Mouse (Mus musculus) MEL (cell line): ENCODE data around the gene Phf1. TPM values are rescaled to one million over a fixed set of nuclear protein-coding genes. Genes with fewer than 3 reads are reported as not detected.

ENCODE experiments used
- DNase-seq: peaks from one replicate; pipeline ENCODE4 v3.0.0; 2011; ENCODE audit warnings: low read depth, low spot score
- H3K27ac ChIP-seq: 2 replicates; pipeline ENCODE4 v1.5.1; 2012; ENCODE audit warnings: low read depth, mild to moderate bottlenecking, control low read depth, low read length, moderate library complexity; ENCODE audit not compliant: control insufficient read depth
- H3K27me3 ChIP-seq, 2 experiments: fragments of 150-350 bp in 1 of 2; sonication (generic) in 1 of 2; 2 replicates each; pipeline ENCODE4 v1.6.1; 2012; ENCODE audit warnings: low read length in 2 of 2, mild to moderate bottlenecking in 2 of 2, improper control_type of control experiment in 1 of 2, moderate library complexity in 1 of 2; ENCODE audit not compliant: insufficient read depth in 2 of 2, control insufficient read depth in 1 of 2
- H3K36me3 ChIP-seq, 2 experiments: 2 replicates each; pipeline ENCODE4 v1.6.1; 2012 to 2014; ENCODE audit warnings: low read length in 2 of 2, improper control_type of control experiment in 1 of 2, inconsistent platforms in 1 of 2, mild to moderate bottlenecking in 1 of 2; ENCODE audit not compliant: insufficient read depth in 2 of 2, control insufficient read depth in 1 of 2
- H3K4me1 ChIP-seq, 2 experiments: fragments of 150-350 bp in 1 of 2; sonication (generic) in 1 of 2; 2 replicates each; pipeline ENCODE4 v1.6.1; 2012; ENCODE audit warnings: low read length in 2 of 2, improper control_type of control experiment in 1 of 2, mild to moderate bottlenecking in 1 of 2; ENCODE audit not compliant: insufficient read depth in 2 of 2, control insufficient read depth in 1 of 2
- H3K4me3 ChIP-seq, 2 experiments: fragments of 150-350 bp in 1 of 2; sonication (generic) in 1 of 2; 2 replicates each; pipeline ENCODE4 v1.5.1; 2012; ENCODE audit warnings: low read depth in 2 of 2, low read length in 2 of 2, mild to moderate bottlenecking in 2 of 2, moderate library complexity in 2 of 2, control low read depth in 1 of 2, improper control_type of control experiment in 1 of 2; ENCODE audit not compliant: control insufficient read depth in 1 of 2, insufficient read depth in 1 of 2
- H3K79me2 ChIP-seq: 2 replicates; pipeline ENCODE4 v1.6.1; 2012; ENCODE audit warnings: mild to moderate bottlenecking, low read length, moderate library complexity; ENCODE audit not compliant: control insufficient read depth, poor library complexity, insufficient read depth
- H3K9ac ChIP-seq: 2 replicates; pipeline ENCODE4 v1.6.1; 2012; ENCODE audit warnings: low read depth, mild to moderate bottlenecking, control low read depth, low read length, moderate library complexity; ENCODE audit not compliant: control insufficient read depth, poor library complexity, severe bottlenecking
- H3K9me3 ChIP-seq: fragments of 150-350 bp; sonication (generic); replicated peaks from 2 replicates; pipeline ENCODE4 v1.6.1; 2012; ENCODE audit warnings: mild to moderate bottlenecking, low read length, improper control_type of control experiment, moderate library complexity; ENCODE audit not compliant: insufficient read depth
- CTCF ChIP-seq, 3 experiments: IDR thresholded peaks in 2 of 3; conservative IDR thresholded peaks in 1 of 3; 2 replicates each; pipeline ENCODE4 v1.5.1; 2011 to 2012; ENCODE audit warnings: low read length in 3 of 3, low read depth in 2 of 3, mild to moderate bottlenecking in 2 of 3, improper control_type of control experiment in 1 of 3, inconsistent platforms in 1 of 3, mixed read lengths in 1 of 3, moderate library complexity in 1 of 3; ENCODE audit not compliant: control insufficient read depth in 1 of 3, insufficient read depth in 1 of 3, poor library complexity in 1 of 3, severe bottlenecking in 1 of 3
- E2F4 ChIP-seq: IDR thresholded peaks from 2 replicates; pipeline ENCODE4 v1.6.1; 2011; ENCODE audit warnings: low read depth, low read length, improper control_type of control experiment, borderline replicate concordance
- ELF1 ChIP-seq: IDR thresholded peaks from 2 replicates; pipeline ENCODE4 v1.6.1; 2014; ENCODE audit warnings: low read depth, mild to moderate bottlenecking, inconsistent platforms, low read length, improper control_type of control experiment, moderate library complexity
- EP300 ChIP-seq, 2 experiments: IDR thresholded peaks; 2 replicates each; pipeline ENCODE4 v1.6.1; 2011; ENCODE audit warnings: improper control_type of control experiment in 2 of 2, low read length in 2 of 2, low read depth in 1 of 2, mild to moderate bottlenecking in 1 of 2
- ETS1 ChIP-seq: IDR thresholded peaks from 2 replicates; pipeline ENCODE4 v1.6.1; 2012; ENCODE audit warnings: low read depth, mild to moderate bottlenecking, inconsistent platforms, low read length, improper control_type of control experiment, moderate library complexity
- GATA1 ChIP-seq: IDR thresholded peaks from 2 replicates; pipeline ENCODE4 v1.6.1; 2011; ENCODE audit warnings: low read depth, low read length, improper control_type of control experiment
- HCFC1 ChIP-seq: IDR thresholded peaks from 2 replicates; pipeline ENCODE4 v1.6.1; 2012; ENCODE audit warnings: low read depth, mild to moderate bottlenecking, inconsistent platforms, low read length, improper control_type of control experiment, moderate library complexity
- KAT2A ChIP-seq: conservative IDR thresholded peaks from 2 replicates; pipeline ENCODE4 v1.6.1; 2012; ENCODE audit warnings: low read depth, low read length, improper control_type of control experiment, inconsistent platforms
- MAFK ChIP-seq: IDR thresholded peaks from 2 replicates; pipeline ENCODE4 v1.6.1; 2011; ENCODE audit warnings: low read depth, mild to moderate bottlenecking, low read length, improper control_type of control experiment, borderline replicate concordance
- MAX ChIP-seq: IDR thresholded peaks from 2 replicates; pipeline ENCODE4 v1.6.1; 2011; ENCODE audit warnings: low read length, improper control_type of control experiment
- MAZ ChIP-seq: IDR thresholded peaks from 2 replicates; pipeline ENCODE4 v1.6.1; 2012; ENCODE audit warnings: low read depth, mild to moderate bottlenecking, inconsistent platforms, low read length, improper control_type of control experiment
- MXI1 ChIP-seq: IDR thresholded peaks from 2 replicates; pipeline ENCODE4 v1.6.1; 2011; ENCODE audit warnings: mild to moderate bottlenecking, low read depth, low read length, improper control_type of control experiment
- MYC ChIP-seq: IDR thresholded peaks from 2 replicates; pipeline ENCODE4 v1.6.1; 2011; ENCODE audit warnings: low read depth, mild to moderate bottlenecking, low read length, improper control_type of control experiment, moderate library complexity
- NELFE ChIP-seq: IDR thresholded peaks from 2 replicates; pipeline ENCODE4 v1.6.1; 2011; ENCODE audit warnings: low read depth, low read length, improper control_type of control experiment
- NRF1 ChIP-seq: IDR thresholded peaks from 2 replicates; pipeline ENCODE4 v1.6.1; 2014; ENCODE audit warnings: low read depth, mild to moderate bottlenecking, inconsistent platforms, low read length, improper control_type of control experiment, moderate library complexity; ENCODE audit not compliant: poor library complexity, insufficient read depth, severe bottlenecking
- POLR2A ChIP-seq, 2 experiments: IDR thresholded peaks; 2 replicates each; pipeline ENCODE4 v1.6.1; 2011 to 2012; ENCODE audit warnings: low read length in 2 of 2, mild to moderate bottlenecking in 2 of 2, control low read depth in 1 of 2, improper control_type of control experiment in 1 of 2, low read depth in 1 of 2, moderate library complexity in 1 of 2; ENCODE audit not compliant: control insufficient read depth in 1 of 2, insufficient read depth in 1 of 2, poor library complexity in 1 of 2
- POLR2AphosphoS2 ChIP-seq: IDR thresholded peaks from 2 replicates; pipeline ENCODE4 v1.6.1; 2011; ENCODE audit warnings: low read length, improper control_type of control experiment
- POLR2AphosphoS5 ChIP-seq: IDR thresholded peaks from 2 replicates; pipeline ENCODE4 v1.6.1; 2012; ENCODE audit warnings: low read depth, borderline replicate concordance, mild to moderate bottlenecking, inconsistent platforms, low read length, moderate library complexity, mixed read lengths
- TAL1 ChIP-seq: IDR thresholded peaks from 2 replicates; pipeline ENCODE4 v1.6.1; 2012; ENCODE audit warnings: mild to moderate bottlenecking, inconsistent platforms, low read length, moderate library complexity, mixed read lengths
- TBP ChIP-seq: IDR thresholded peaks from 2 replicates; pipeline ENCODE4 v1.8.0; 2011; ENCODE audit warnings: low read depth, low read length, improper control_type of control experiment
- ZKSCAN1 ChIP-seq: IDR thresholded peaks from 2 replicates; pipeline ENCODE4 v1.6.1; 2012; ENCODE audit warnings: low read depth, mild to moderate bottlenecking, inconsistent platforms, low read length, improper control_type of control experiment, moderate library complexity
- ZNF384 ChIP-seq: IDR thresholded peaks from 2 replicates; pipeline ENCODE4 v1.6.1; 2012; ENCODE audit warnings: low read depth, mild to moderate bottlenecking, inconsistent platforms, low read length, improper control_type of control experiment
- polyA plus RNA-seq, 2 experiments: library from polyadenylated mRNA; stranded (reverse) in 1 of 2; unstranded in 1 of 2; fragments of >175 nt in 1 of 2; fragments of >200 nt in 1 of 2; gene quantifications; 2 replicates each; pipeline versions ENCODE4 v1.2.1 to v1.2.4; 2012; ENCODE audit warnings: low replicate concordance in 2 of 2, low read depth in 1 of 2; ENCODE audit not compliant: insufficient read length in 2 of 2, insufficient read depth in 1 of 2, missing spikeins in 1 of 2
- total RNA-seq: library from RNA; depleted of rRNA; stranded (reverse); fragments of 300-350 nt; gene quantifications from 2 replicates; pipeline ENCODE4 v1.2.3, GENCODE M21; 2012; rRNA removed

Phf1 gene
- 2.9 and 3.0 TPM in 2 replicates for total RNA-seq
- polyA plus RNA-seq, result 1 to 10 TPM in 1 of 2 experiments, not detected in 1; 9.5 TPM

DNA sequence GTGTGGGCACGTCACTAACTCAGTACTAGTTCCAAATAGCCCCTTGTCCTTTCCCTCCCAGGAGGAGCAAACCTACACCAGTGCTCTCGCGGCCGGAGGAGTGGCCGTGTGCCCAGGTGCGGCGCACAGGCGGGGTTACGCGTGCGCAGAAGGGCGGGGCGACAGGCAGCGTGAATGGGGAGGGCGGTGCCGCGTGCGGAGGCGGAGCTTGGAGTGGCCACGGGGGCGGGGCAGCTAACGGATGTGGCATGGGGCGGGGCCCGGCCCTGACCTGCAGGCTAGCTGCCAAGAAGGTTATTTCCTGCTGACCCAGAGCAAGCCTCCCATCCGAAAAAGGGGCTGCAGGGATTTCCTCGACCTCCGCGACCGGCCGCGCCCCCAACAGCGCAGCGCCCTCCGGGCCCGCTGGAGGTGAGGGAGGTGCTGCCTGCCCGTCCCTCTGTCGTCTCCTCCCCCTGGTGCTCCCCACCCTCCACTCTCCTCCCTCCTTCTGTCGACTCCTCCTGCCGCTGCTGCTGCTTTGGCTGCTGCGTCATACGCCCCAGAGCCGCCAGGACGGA is at the start of gene Phf1:
Gene Phf1 (plus strand): TSS at position 214 of the 560 bp plus-strand sequence.
- Histone ChIP-seq H3K79me2 (peaks cover 14% of the 10 kb centered on the region), H3K27ac (no peak within 1 kb of the TSS), H3K9me3 (no peaks in the 10 kb centered on the region), H3K27me3 (no peaks in the 10 kb centered on the region), H3K4me1 (peaks cover 0 to 3% of the 10 kb centered on the region in 2 experiments; a peak in 2 of 4 replicates), H3K9ac (no peak within 1 kb of the TSS), H3K4me3 (no peak within 1 kb of the TSS), H3K36me3 (peaks cover 2 to 11% of the 10 kb centered on the region in 2 experiments; a peak in 3 of 4 replicates)
- no peak for DNase-seq
- TF ChIP-seq MYC (no peak), POLR2AphosphoS2 (no peak), EP300 (IDR thresholded peaks at IDR 0.05; ENCODE audit: low read depth in 1 of 2, low read length in 2 of 2) (no peak), E2F4 (no peak), KAT2A (no peak), POLR2AphosphoS5 (no peak), GATA1 (no peak), NRF1 (no peak), TBP (no peak), MXI1 (no peak), TAL1 (no peak), ELF1 (no peak), ZKSCAN1 (no peak), MAX (no peak), CTCF (IDR thresholded peaks at IDR 0.05 in 2 of 3, conservative IDR thresholded peaks at IDR 0.05 in 1 of 3; ENCODE audit: control insufficient read depth in 1 of 3, insufficient read depth in 1 of 3, low read depth in 2 of 3, low read length in 3 of 3, poor library complexity in 1 of 3, severe bottlenecking in 1 of 3) (no peak)

DNA sequence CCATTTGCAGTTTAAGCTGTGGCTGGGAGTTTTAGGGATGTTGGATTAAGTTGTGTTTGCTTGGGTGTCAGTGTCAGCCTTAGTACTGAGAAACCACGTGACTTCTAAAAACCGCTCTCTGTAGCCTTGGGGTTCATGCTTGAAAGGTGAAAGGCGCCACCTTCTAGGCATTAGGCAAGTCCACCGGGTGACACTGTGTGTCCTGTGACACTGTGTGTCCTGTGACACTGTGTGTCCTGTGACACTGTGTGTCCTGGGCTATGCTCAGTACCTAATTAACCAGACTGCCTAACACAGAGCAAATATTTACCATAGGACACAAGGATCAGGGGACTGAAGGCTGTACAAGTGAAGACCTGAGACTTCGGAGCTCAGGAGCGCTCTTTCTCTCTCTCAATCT is 49.3 kb upstream of the Phf1 start:
- no peak for TF ChIP-seq POLR2A (IDR thresholded peaks at IDR 0.05; ENCODE audit: control insufficient read depth in 1 of 2, insufficient read depth in 1 of 2, low read depth in 1 of 2, low read length in 2 of 2, poor library complexity in 1 of 2)
- no peak for TF ChIP-seq TBP
- TF ChIP-seq NELFE, result no peak
- no peak for TF ChIP-seq HCFC1
- TF ChIP-seq CTCF (IDR thresholded peaks at IDR 0.05 in 2 of 3, conservative IDR thresholded peaks at IDR 0.05 in 1 of 3; ENCODE audit: control insufficient read depth in 1 of 3, insufficient read depth in 1 of 3, low read depth in 2 of 3, low read length in 3 of 3, poor library complexity in 1 of 3, severe bottlenecking in 1 of 3), result no peak
- TF ChIP-seq ZNF384, result no peak
- TF ChIP-seq POLR2AphosphoS5, result no peak
- no peak for TF ChIP-seq TAL1
- no peak for TF ChIP-seq MAFK
- TF ChIP-seq ETS1, result no peak
- no peak for TF ChIP-seq MYC
- no peak for TF ChIP-seq MAZ
- TF ChIP-seq, all 39 proteins: peak for 0
- no peak for DNase-seq
- Histone ChIP-seq H3K9ac (no peak overlapping the region), H3K36me3 (peaks cover 0 to 6% of the 10 kb centered on the region in 2 experiments; a peak in 3 of 4 replicates), H3K9me3 (no peaks in the 10 kb centered on the region), H3K27ac (no peak overlapping the region), H3K4me1 (peaks cover 0 to 10% of the 10 kb centered on the region in 2 experiments; a peak in 2 of 4 replicates), H3K79me2 (peaks cover 30% of the 10 kb centered on the region), H3K27me3 (no peaks in the 10 kb centered on the region), H3K4me3 (no peak overlapping the region)
